Mouse (Mus musculus) CH12F3 (cell line): ENCODE measurements around the gene Tnf.

Source experiments
- in situ Hi-C: fragments of 300-500 bp; cut with MboI; formaldehyde crosslinking; loops from 2 replicates; pipeline ENCODE4 v1.14.3; 2020; ENCODE audit warnings: low sequenced_read_pairs

Tnf gene

DNA sequence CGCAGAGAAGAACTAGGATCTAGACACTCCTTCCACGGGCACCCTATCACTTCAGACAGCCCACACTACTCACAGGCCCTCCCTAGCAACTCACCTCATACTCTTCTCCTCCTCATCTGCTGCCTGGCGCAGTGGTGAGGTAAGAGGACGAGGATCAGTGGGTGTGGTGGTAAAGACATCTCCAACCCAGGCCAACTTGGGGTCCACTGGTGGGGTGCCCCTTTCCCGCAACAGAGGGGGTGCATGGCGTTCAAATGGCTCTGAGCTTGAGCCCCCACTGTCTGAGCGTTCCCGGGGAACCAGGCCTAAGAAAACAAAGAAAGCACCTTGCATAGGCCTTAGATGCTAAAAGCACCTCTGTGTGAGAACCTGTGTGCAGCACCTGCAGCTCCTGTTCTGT, 44.6 kb downstream of the Tnf start:
- in situ Hi-C loops = no loop called here

DNA sequence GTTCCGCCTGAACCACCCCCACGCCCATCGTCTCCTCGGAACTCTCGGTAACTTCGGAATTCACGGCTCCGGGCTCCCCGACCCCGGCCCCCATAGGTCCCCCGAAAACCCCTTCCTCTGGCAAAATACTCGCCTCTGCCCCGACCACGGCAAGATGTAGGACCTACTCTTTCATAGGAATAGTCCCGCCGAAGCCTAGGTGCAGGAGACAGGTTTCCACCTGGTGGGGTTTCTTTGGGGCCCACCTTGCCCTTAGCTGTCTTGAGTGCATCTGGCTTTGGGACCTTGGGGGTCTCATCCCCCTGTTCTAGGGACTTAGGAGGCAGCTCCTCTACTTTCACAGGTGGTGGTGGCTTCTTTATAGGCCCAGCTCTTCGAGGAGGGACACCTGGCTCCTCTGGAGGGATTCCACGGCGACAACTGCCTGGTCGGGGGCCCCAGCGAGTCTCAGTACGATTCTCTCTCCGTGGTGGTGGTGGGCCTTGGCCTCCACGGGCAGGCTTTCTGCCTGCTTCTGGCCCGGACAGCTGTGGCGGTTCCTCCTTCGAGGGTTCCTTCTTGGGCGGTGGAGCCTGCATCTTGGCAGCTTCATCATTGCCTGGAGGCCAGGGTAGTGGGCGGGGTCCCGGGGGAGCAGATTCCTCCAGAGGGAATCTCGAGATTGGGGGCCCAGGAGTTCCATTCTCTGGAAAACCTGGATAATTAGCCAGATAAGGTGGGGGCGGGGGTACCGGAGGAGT, 45.2 kb downstream of the Tnf start:
- in situ Hi-C loops = no loop called here

DNA sequence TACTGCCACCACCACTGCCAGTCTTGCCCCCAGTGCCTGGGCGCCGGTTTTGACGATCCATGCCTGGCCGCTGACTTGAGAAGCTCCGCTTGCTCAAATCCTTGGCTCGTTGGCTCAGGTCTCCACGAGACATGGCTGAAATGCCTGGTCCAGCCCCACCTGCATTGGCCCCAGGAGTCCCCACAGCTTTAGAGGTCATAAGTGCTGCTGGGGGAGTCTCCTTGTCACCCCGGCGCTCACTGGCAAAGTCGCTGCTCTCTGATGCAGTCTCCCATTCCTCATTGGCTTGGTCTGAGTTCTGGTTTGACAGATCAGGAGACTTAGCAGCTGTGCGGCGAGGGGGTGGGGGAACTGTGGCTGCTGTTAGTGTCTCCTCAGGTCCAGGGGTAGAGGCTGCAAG, 46.4 kb downstream of the Tnf start:
- in situ Hi-C loops = no loop called here

DNA sequence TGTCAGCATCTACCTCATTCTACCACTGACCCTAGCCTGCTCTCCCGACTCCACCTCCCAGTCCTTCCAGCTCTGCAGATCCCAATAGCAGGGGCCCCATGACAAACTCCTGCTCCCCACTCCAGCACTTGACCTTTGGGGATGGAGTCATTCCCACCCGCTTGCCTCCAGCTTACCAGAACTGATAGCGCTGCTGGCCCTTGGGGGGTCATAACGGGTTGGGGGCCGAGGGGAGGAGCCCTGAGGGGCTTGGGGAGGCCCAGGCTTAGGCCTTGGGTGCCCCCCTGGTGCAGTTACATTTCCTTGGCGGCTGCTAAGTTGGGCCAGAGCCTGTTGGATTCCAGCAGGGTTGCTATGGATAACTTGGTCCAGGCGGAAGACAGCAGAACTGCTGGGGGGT, 47.2 kb downstream of the Tnf start:
- in situ Hi-C loops = no loop called here

DNA sequence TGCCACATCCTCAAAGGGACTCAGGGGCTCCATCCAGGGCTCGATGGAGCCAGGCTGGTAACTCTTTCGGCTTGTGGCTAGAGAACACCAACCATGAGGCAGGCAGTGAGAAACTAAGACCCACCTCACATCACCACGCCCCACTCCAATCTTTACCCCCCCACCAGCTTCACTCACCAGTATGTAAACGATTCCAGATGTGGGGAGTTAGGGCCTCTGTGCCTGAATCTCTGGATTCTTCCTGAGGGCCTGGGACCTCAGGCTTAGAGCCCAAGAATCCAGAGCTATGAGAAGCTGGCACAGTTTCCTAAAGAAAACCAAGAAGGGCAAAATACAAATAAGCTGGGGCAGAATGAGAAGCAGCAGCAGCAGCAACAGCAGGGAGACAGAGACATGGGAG, 47.9 kb downstream of the Tnf start:
- in situ Hi-C loops = no loop called here

DNA sequence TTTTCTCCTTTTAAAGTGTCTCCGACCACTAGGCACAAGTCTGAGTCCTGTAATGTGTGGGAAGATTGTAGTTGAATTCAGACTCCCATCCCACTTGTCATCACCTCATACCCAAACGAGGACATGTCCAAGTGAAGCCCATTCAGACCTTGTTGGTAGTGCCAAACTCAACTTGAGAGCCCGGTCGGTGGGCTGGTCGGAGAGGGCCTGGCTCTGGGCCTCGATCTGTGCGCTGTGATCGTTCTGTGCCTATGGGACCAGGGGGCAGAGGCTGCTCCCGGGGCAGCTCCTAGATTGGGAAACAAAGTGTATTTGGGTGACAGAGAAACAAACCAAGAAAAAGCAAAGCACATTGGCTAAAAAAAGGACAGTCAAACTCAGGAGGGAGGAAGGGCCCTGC, 48.7 kb downstream of the Tnf start:
- in situ Hi-C loops = no loop called here

DNA sequence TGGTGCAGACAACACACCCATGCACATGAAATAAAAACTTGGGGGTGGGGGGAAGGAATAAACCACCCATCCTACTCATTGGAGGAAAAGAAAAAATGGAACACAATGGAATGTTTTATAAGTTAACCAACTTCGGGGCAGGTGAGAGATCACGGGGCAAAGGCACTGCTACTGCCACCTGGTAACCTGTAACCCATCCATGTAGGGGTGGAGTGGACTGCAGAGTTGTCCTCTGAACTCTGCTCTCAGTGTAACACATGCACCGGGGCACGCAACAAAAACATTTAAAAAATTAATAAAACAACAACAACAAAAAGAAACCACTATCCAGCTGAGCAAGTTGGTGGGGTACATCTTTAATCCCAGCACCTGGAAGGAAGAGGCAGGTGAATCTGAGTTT, 49.7 kb downstream of the Tnf start:
- in situ Hi-C loops = no loop called here
